Mouse (Mus musculus) adrenal gland, postnatal 10 days (tissue): Measurements from ENCODE around the gene Sidt1. TPM values are rescaled to one million over a fixed set of nuclear protein-coding genes. Genes with fewer than 3 reads are reported as not detected.
A peak's percentile ranks its signal among the peaks of the same experiment; 100 is the strongest.

Experiments used
- DNase-seq: peaks from one replicate; pipeline ENCODE4 v3.0.0; 2021; ENCODE audit warnings: mixed read lengths
- total RNA-seq, 2 experiments: library from RNA; stranded (reverse); gene quantifications; 2 replicates each; pipeline ENCODE4 v1.2.3; 2021

Gene Sidt1
- total RNA-seq, 2 experiments from 2014 or later: 7.5 to 8.2 TPM

- no peak for DNase-seq
Observed at GRCm38 (mm10) chr16:44249985-44250384, 83.0 kb downstream of the Sidt1 start.

DNA sequence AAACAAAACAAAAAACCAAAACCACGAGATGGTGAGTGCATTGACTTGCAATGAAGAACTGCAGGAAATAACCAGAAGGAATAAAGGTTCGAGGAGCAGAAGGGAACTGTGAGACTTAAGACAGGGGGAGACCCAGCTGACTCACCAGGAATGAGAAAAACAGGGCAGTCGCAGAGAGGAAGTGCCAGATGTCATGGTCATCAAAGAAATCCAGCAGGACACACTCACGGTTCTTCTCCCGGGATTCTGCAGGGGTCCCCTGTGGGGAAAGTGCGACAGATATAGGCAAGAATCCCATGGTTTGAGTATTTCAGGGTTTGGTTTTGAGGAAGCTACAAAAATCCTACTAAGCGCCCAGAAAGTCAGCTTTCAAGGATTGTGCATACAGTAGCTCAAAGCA is 89.7 kb downstream of the Sidt1 start:
- peak; percentile 15 for DNase-seq

DNA sequence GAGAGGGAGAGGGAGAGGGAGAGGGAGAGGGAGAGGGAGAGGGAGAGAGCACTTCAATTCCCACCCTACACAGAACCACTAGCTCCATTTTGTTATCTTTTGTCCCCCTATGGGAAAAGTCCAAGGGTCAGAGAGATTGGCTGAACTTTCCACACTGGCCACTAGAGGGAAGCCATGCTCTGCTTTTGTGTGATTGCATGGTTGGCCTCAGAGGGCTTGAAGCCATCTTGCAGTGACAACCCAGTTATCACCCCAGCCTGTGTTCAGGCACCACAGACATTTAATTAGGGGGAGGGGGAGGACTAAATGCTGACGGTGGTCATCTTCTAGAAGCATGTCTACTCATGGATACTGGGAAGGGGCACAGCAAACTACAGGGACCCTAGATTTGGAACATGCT is 90.4 kb downstream of the Sidt1 start:
- DNase-seq: peak; percentile 87

GRCm38 (mm10) chr16:44240406-44240805 is 92.6 kb downstream of the Sidt1 start:
- DNase-seq: no peak

DNA sequence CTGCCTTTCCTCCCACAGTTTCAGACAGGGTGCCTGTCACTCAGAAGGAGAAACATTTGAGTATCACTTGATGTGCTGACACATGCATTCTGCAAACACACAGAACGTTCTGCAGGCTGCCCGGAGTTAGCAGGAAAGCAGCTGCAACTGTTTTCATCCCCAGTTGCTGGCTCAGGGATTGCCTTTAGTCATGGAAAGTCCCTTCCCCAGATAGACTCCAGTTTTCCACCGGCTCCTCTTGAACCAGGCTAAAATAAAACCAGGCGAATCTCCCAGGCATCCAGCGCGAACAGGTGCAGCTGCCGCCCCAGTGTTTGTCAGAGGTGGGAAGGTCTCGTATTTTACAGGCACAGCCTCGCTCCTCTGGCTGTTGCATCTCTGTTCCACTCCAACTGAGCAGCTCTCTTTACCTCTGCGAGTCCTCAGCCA is 94.1 kb downstream of the Sidt1 start:
- no peak for DNase-seq

- DNase-seq: no peak
Observed at GRCm38 (mm10) chr16:44237836-44238235, 95.2 kb downstream of the Sidt1 start.

DNA sequence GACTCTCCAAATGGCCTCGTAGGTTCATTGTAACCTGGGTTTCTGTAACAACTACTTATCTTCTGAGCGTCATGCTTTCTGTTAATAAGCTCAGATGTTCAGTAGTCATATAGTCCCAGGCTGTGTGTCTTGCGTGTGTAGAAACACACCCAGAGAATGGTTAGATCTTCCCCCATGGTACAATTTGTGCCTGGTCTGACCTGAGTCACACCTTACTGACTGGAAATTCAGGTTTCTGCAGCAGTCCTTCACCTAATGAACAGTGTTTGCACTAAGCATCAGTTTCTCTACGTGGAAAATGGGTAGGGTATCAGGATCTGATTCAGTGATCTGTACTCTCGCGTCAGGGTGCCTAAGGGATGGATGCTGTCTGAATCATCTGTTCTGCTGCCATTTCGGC is 100.0 kb downstream of the Sidt1 start:
- DNase-seq: no peak

GRCm38 (mm10) chr16:44226706-44227291 is 106.2 kb downstream of the Sidt1 start:
- DNase-seq: no peak

DNA sequence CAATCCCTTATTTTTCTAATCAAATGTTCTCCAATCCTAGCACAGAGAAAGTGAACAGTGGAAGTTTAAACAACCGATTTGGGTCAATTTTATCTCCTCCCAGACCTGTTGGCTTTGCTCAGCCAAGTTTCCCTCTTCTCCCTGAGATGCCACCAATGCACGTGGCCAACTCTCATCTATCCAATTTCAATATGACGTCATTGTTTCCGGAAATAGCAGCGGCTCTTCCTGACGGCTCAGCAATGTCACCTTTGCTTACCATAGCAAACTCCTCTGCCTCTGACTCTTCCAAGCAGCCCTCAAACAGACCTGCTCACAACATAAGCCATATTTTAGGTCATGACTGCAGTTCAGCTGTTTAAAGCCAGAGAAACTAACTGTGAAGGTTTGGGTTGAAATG is 111.5 kb downstream of the Sidt1 start:
- DNase-seq: no peak

DNA sequence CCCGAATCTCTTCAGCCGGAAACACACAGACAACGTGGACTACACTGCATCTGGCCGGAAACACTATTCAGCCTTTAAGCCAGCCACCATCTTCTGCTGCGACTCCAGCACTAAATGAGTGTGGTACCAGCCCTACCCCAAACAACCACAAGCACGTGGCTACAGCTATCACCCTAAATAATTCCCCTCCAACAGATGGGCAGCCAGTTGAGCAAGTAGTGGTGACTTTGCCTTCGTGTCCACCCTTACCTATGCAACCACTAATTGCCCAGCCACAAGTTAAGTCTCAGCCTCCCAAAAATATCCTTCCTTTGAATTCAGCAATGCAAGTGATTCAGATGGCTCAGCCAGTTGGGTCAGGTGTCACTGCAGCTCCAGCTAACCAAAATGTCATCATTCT is 116.6 kb downstream of the Sidt1 start:
- DNase-seq: no peak

- DNase-seq: no peak
Observed at GRCm38 (mm10) chr16:44215513-44215912, 117.5 kb downstream of the Sidt1 start.

GRCm38 (mm10) chr16:44212703-44213102 is 120.3 kb downstream of the Sidt1 start:
- no peak for DNase-seq

DNA sequence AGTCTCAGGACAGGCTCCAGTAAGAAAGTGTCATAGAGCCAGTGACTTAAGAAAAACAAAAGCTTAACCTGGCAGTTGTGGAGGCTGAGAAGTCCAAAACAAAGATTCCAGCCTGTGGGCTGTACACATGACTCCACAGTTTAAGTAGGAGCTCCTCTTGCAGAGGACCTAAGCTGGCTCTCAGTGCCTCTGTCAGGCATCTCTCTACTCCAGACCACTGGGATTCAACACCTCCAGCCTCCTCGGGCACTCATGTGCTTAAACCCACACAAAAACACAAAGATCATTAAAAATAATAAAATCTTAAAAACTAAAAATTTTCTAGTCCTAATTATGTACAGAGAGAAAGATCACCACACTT is 122.0 kb downstream of the Sidt1 start:
- no peak for DNase-seq

DNA sequence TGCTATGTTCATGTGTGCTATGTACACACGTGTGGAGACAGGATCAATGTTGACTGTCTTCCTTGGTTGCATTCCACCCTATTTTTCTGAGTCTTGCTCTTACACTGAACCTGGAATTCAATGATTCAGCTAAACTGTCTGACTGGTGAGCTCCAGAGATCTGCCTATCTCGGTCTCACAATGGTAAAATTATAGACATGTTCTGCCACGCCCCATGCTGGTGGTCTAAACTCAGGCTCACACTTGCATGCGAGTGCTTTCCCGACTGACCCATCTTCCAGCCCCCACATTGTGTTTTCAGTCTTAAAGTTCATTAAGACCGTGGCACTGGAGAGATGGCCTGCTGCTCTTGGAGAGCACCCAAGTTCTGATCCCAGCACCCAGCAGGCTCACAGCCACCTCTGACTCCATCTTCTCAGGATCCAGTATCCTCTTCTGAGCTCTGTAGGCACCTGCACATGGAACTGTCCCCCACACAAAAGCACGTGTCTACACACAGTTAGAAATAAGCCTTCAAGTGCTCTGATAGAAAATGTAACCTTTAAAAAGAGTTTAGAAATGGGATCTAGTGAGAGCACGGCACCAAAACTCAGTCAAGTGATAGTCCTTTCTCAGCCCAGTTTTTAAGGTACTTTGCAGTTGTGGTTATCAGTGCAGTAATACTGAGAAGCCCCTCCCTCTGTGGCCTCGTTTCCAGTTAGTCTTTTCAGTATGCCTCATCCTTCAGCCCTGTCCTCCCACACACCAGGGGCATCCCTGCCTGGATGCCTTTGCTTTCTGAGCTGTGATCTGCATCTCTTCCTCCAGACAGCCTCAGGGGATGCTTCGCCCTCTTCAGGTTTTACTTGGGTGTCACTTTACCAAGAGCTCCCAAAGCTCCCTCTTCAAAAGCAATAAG is 122.6 kb downstream of the Sidt1 start:
- DNase-seq: no peak

GRCm38 (mm10) chr16:44205973-44206372 is 127.0 kb downstream of the Sidt1 start:
- no peak for DNase-seq

DNA sequence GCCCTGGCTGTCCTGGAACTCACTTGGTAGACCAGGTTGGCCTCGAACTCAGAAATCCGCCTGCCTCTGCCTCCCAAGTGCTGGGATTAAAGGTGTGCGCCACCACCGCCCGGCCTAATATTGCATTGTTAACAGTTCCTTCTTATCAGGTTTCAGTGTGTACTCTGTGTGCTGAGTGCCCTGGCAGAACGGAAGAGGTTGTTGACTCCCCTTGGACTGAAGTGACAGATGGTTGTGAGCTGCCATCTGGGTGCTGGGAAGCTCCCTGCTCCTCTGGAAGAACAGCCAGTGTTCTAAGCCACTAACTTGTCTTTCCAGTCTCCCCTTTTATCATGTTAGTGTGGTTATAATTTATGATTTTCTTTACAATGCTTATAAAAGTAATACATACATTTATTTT is 128.7 kb downstream of the Sidt1 start:
- no peak for DNase-seq

GRCm38 (mm10) chr16:44200146-44200545 is 132.8 kb downstream of the Sidt1 start:
- DNase-seq: no peak

DNA sequence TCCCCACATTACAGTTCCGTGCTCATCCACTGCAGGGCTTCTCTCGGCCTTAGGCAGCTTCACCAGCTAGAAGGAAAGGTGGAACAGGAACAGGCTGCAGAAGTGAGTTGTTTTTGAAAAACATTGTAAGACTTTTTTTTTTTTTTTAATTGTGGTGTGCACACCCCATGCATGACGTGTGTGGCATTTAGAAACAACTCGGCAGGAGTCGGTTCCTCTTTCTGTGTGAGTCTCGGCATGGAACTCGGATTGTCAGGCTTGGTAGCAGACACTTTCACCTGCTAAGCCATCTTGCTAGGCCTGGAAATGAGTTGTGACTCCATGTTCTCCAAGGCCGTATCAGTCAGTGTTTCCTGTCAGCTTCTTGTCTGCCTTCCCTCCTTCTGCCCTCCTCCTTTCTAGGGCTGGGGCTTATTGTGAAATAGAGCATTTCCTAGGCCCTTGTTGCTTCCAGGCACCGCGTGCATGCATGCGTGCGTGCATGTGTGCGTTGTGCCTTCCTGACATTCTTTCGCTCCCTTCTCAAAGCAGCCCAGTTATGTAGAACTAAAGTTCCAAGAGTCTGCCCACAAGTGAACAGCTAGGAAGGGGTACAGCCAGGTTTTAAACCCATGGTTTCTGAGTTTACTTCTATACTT is 133.8 kb downstream of the Sidt1 start:
- DNase-seq: no peak

GRCm38 (mm10) chr16:44190968-44191367 is 142.0 kb downstream of the Sidt1 start:
- DNase-seq: no peak
